Mouse (Mus musculus) G1E (cell line): Measurements from ENCODE around the gene Fam234a. TPM values are rescaled to one million over a fixed set of nuclear protein-coding genes. Genes with fewer than 3 reads are reported as not detected.
A peak's percentile ranks its signal among the peaks of the same experiment; 100 is the strongest.
"Not testable (repeated sequence)": the region's sequence is repeated elsewhere in the genome, so short reads cannot be mapped to it uniquely, and the experiment has no call there.

Experiments used
- ATAC-seq: 2 replicates; pipeline ENCODE4 v1.8.0; 2016; ENCODE audit warnings: mild to moderate bottlenecking; ENCODE audit not compliant: insufficient number of reproducible peaks, poor library complexity, low FRiP score, severe bottlenecking; ENCODE audit errors: extremely low read depth
- DNase-seq: peaks from one replicate; pipeline ENCODE4 v3.0.0; 2012; ENCODE audit warnings: low spot score
- H3K27me3 ChIP-seq: 2 replicates; pipeline ENCODE4 v1.6.1; 2012; ENCODE audit warnings: mild to moderate bottlenecking, low read length, inconsistent platforms; ENCODE audit not compliant: insufficient read depth
- H3K36me3 ChIP-seq: replicated peaks from 2 replicates; pipeline ENCODE3; 2012; ENCODE audit warnings: mild to moderate bottlenecking, inconsistent platforms
- H3K4me1 ChIP-seq: 2 replicates; pipeline ENCODE4 v1.6.1; 2012; ENCODE audit warnings: low read depth, low read length, inconsistent platforms, mixed read lengths; ENCODE audit not compliant: insufficient read depth
- H3K4me3 ChIP-seq: 2 replicates; pipeline ENCODE4 v1.5.1; 2012; ENCODE audit warnings: low read depth, mild to moderate bottlenecking, inconsistent platforms, low read length, moderate library complexity, mixed read lengths
- H3K9me3 ChIP-seq: replicated peaks from 2 replicates; pipeline ENCODE4 v1.6.1; 2012; ENCODE audit warnings: inconsistent platforms
- CTCF ChIP-seq: IDR thresholded peaks from 2 replicates; pipeline ENCODE4 v1.5.1; 2012; ENCODE audit warnings: low read depth, low read length, inconsistent platforms, mixed read lengths
- GATA1 ChIP-seq: IDR thresholded peaks from 2 replicates; pipeline ENCODE4 v1.6.1; 2012; ENCODE audit warnings: borderline replicate concordance, low read length, inconsistent platforms, mixed read lengths
- GATA2 ChIP-seq: IDR thresholded peaks from 2 replicates; pipeline ENCODE4 v1.6.1; 2012; ENCODE audit warnings: low read depth, low read length, inconsistent platforms, borderline replicate concordance
- POLR2AphosphoS5 ChIP-seq: IDR thresholded peaks from 2 replicates; pipeline ENCODE4 v1.6.1; 2012; ENCODE audit warnings: low read depth, low read length, inconsistent platforms; ENCODE audit not compliant: insufficient replicate concordance
- TAL1 ChIP-seq: conservative IDR thresholded peaks from 2 replicates; pipeline ENCODE4 v1.6.1; 2012; ENCODE audit warnings: low read depth, low read length, inconsistent platforms, mixed read lengths
- polyA plus RNA-seq: library from polyadenylated mRNA; stranded (reverse); fragments of >175 nt; gene quantifications from 2 replicates; pipeline ENCODE4 v1.2.3, GENCODE M21; 2012
- total RNA-seq, 2 experiments: library from RNA; stranded (forward) in 1 of 2; stranded (reverse) in 1 of 2; fragments of 200-1000 nt in 1 of 2; fragments of >200 nt in 1 of 2; fragmentation: Nextera tagmentation in 1 of 2; gene quantifications; 2 replicates each; pipeline ENCODE4 v1.2.3; 2014 to 2017

The Fam234a gene
- total RNA-seq (2014; fragmentation: Nextera tagmentation): 5.5 and 7.0 TPM in 2 replicates
- total RNA-seq (2017): 3.0 and 3.2 TPM in 2 replicates
- polyA plus RNA-seq: 2.9 and 4.2 TPM in 2 replicates

GRCm38 (mm10) chr17:26244101-26244841, at the start of gene Fam234a:
Fam234a (minus strand) TSS chr17:26244242.
- Histone ChIP-seq H3K9me3 (0 out of 2 replicates have a peak, but pooled peaks cover 5% of the 10 kb centered on the region), H3K27me3 (no peaks in the 10 kb centered on the region), H3K4me3 (peak within 1 kb of the TSS; percentile 79), H3K36me3 (no peaks in the 10 kb centered on the region), H3K4me1 (peaks cover 53% of the 10 kb centered on the region)
- ATAC-seq (peak; percentile 83), DNase-seq (peak; percentile 85)
- TF ChIP-seq CTCF (no peak), GATA2 (no peak), POLR2AphosphoS5 (no peak), GATA1 (no peak), TAL1 (no peak)

- DNase-seq: no peak
- no peak for ATAC-seq
- Histone ChIP-seq H3K4me3 (no peak overlapping the region), H3K9me3 (peaks cover 9% of the 10 kb centered on the region), H3K27me3 (no peaks in the 10 kb centered on the region), H3K4me1 (peaks cover 4% of the 10 kb centered on the region), H3K36me3 (peaks cover 56% of the 10 kb centered on the region)
- TF ChIP-seq GATA2 (no peak), GATA1 (no peak), POLR2AphosphoS5 (no peak), CTCF (no peak), TAL1 (no peak)
Measured at GRCm38 (mm10) chr17:26289475-26289874, 45.4 kb upstream of the Fam234a start.

GRCm38 (mm10) chr17:26286199-26286955, 42.3 kb upstream of the Fam234a start:
- Histone ChIP-seq H3K27me3 (no peaks in the 10 kb centered on the region), H3K4me3 (no peak overlapping the region), H3K4me1 (peaks cover 4% of the 10 kb centered on the region), H3K36me3 (peaks cover 87% of the 10 kb centered on the region), H3K9me3 (peaks cover 3% of the 10 kb centered on the region)
- TF ChIP-seq POLR2AphosphoS5: peak; percentile 69; the same call in 1 of the 2 replicates
- TF ChIP-seq CTCF: no peak
- ATAC-seq (no peak), DNase-seq (no peak)

GRCm38 (mm10) chr17:26276711-26277110, 32.7 kb upstream of the Fam234a start:
- H3K4me3 ChIP-seq: no peak overlapping the region
- ATAC-seq: no peak
- peak; percentile 37 for DNase-seq
- peaks cover 19% of the 10 kb centered on the region for H3K4me1 ChIP-seq
- H3K9me3 ChIP-seq: no peaks in the 10 kb centered on the region
- TF ChIP-seq TAL1 (no peak), GATA2 (no peak), CTCF (peak; percentile 57), GATA1 (no peak), POLR2AphosphoS5 (no peak)
- H3K36me3 ChIP-seq: peaks cover 84% of the 10 kb centered on the region
- no peaks in the 10 kb centered on the region for H3K27me3 ChIP-seq

GRCm38 (mm10) chr17:26275933-26276332, 31.9 kb upstream of the Fam234a start:
- TF ChIP-seq GATA1 (no peak), GATA2 (no peak), CTCF (no peak), TAL1 (no peak), POLR2AphosphoS5 (no peak)
- Histone ChIP-seq H3K27me3 (no peaks in the 10 kb centered on the region), H3K9me3 (no peaks in the 10 kb centered on the region), H3K36me3 (peaks cover 84% of the 10 kb centered on the region), H3K4me1 (peaks cover 19% of the 10 kb centered on the region), H3K4me3 (no peak overlapping the region)
- no peak for ATAC-seq
- no peak for DNase-seq

GRCm38 (mm10) chr17:26272586-26272985, 28.5 kb upstream of the Fam234a start:
- peaks cover 79% of the 10 kb centered on the region for H3K36me3 ChIP-seq
- no peaks in the 10 kb centered on the region for H3K9me3 ChIP-seq
- DNase-seq: no peak

GRCm38 (mm10) chr17:26269577-26269976, 25.5 kb upstream of the Fam234a start:
- H3K4me1 ChIP-seq: peaks cover 16% of the 10 kb centered on the region; the same call in 1 of the 2 replicates
- not testable (repeated sequence) for H3K9me3 ChIP-seq, ATAC-seq, H3K27me3 ChIP-seq, DNase-seq, H3K4me3 ChIP-seq
- H3K36me3 ChIP-seq: peaks cover 78% of the 10 kb centered on the region

More at GRCm38 (mm10) chr17:26272586-26272985, 28.5 kb upstream of the Fam234a start:
- no peak for TF ChIP-seq GATA1
- TF ChIP-seq GATA2: no peak
- TF ChIP-seq CTCF: no peak
- TF ChIP-seq POLR2AphosphoS5: no peak
- TF ChIP-seq TAL1: no peak
- H3K4me3 ChIP-seq: no peak overlapping the region
- peaks cover 22% of the 10 kb centered on the region for H3K4me1 ChIP-seq
- ATAC-seq: no peak
- no peaks in the 10 kb centered on the region for H3K27me3 ChIP-seq
